Mouse (Mus musculus) limb, embryonic 15.5 days (tissue): ENCODE data around the gene Gbf1. TPM values are rescaled to one million over a fixed set of nuclear protein-coding genes. Genes with fewer than 3 reads are reported as not detected.

Experiments
- ATAC-seq: fragments of 200-750 bp; cut with Nextera tagmentation; 2 replicates; pipeline ENCODE4 v1.8.0; 2017; ENCODE audit warnings: low read depth, moderate TSS enrichment; ENCODE audit not compliant: insufficient number of reproducible peaks, low FRiP score, low TSS enrichment
- H3K27ac ChIP-seq: fragments of 300-500 bp; sonication (generic); 2 replicates; pipeline ENCODE4 v1.5.1; 2015; ENCODE audit warnings: moderate library complexity, mild to moderate bottlenecking, inconsistent platforms
- H3K27me3 ChIP-seq: fragments of 300-500 bp; sonication (generic); 2 replicates; pipeline ENCODE4 v1.6.1; 2015; ENCODE audit warnings: inconsistent platforms
- H3K36me3 ChIP-seq: fragments of 300-500 bp; sonication (generic); 2 replicates; pipeline ENCODE4 v1.6.1; 2015; ENCODE audit warnings: inconsistent platforms
- H3K4me1 ChIP-seq: fragments of 300-500 bp; sonication (generic); 2 replicates; pipeline ENCODE4 v1.6.1; 2015; ENCODE audit warnings: inconsistent platforms
- H3K4me2 ChIP-seq: fragments of 300-500 bp; sonication (generic); 2 replicates; pipeline ENCODE4 v1.6.1; 2015; ENCODE audit warnings: mild to moderate bottlenecking, inconsistent platforms
- H3K4me3 ChIP-seq: fragments of 300-500 bp; sonication (generic); 2 replicates; pipeline ENCODE4 v1.5.1; 2015; ENCODE audit warnings: mild to moderate bottlenecking, inconsistent platforms
- H3K9ac ChIP-seq: fragments of 300-500 bp; sonication (generic); 2 replicates; pipeline ENCODE4 v1.6.1; 2015; ENCODE audit warnings: inconsistent platforms
- H3K9me3 ChIP-seq: fragments of 300-500 bp; sonication (generic); 2 replicates; pipeline ENCODE4 v1.6.1; 2016; ENCODE audit warnings: inconsistent platforms
- WGBS: fragments of 180-500 bp; shearing (Covaris S2); methylation state at CpG from one replicate; pipeline ENCODE4 v1.1.7; 2015; 5-methylcytosine and 5-hydroxymethylcytosine counted together
- polyA plus RNA-seq: library from polyadenylated mRNA; unstranded; fragments of >200 nt; fragmentation: Nextera tagmentation; extraction: Ambion mirVana; gene quantifications from 2 replicates; pipeline ENCODE4 v1.2.1, GENCODE M21; 2015

Gbf1 gene
- polyA plus RNA-seq, 1 experiment from 2014 or later = 76.7 TPM

- H3K27me3 ChIP-seq = peaks cover 24% of the 10 kb centered on the region
- peak overlapping the region; percentile 98 for H3K4me2 ChIP-seq
- peak; percentile 65 for ATAC-seq
- WGBS = under 1% methylated on average over 43 of the region's 43 CpGs
- H3K4me1 ChIP-seq = peaks cover 40% of the 10 kb centered on the region
- no peaks in the 10 kb centered on the region for H3K9me3 ChIP-seq
- peaks cover 23% of the 10 kb centered on the region for H3K36me3 ChIP-seq
- H3K4me3 ChIP-seq = peak overlapping the region; percentile 71
- H3K27ac ChIP-seq = peak overlapping the region; percentile 80
- H3K9ac ChIP-seq = peak overlapping the region; percentile 46
Measured at GRCm38 (mm10) chr19:46305432-46306267, 153.3 kb downstream of the Gbf1 start.

GRCm38 (mm10) chr19:46306268-46306610 is 153.9 kb downstream of the Gbf1 start:
- Histone ChIP-seq H3K9me3 (no peaks in the 10 kb centered on the region), H3K36me3 (peaks cover 29% of the 10 kb centered on the region), H3K9ac (peak overlapping the region; percentile 46), H3K4me3 (peak overlapping the region; percentile 71), H3K27ac (no peak overlapping the region), H3K4me1 (peaks cover 40% of the 10 kb centered on the region), H3K4me2 (peak overlapping the region; percentile 98), H3K27me3 (peaks cover 27% of the 10 kb centered on the region)
- no peak for ATAC-seq
- 53% methylated on average over 5 of the region's 5 CpGs for WGBS

- no peaks in the 10 kb centered on the region for H3K9me3 ChIP-seq
- H3K4me1 ChIP-seq = peaks cover 40% of the 10 kb centered on the region
- no peak overlapping the region for H3K27ac ChIP-seq
- peaks cover 35% of the 10 kb centered on the region for H3K36me3 ChIP-seq
- H3K4me3 ChIP-seq = no peak overlapping the region
- no peak overlapping the region for H3K9ac ChIP-seq
- no peak for ATAC-seq
- H3K4me2 ChIP-seq = no peak overlapping the region
- WGBS = 93% methylated on average over 9 of the region's 9 CpGs
- peaks cover 27% of the 10 kb centered on the region for H3K27me3 ChIP-seq
Measured at GRCm38 (mm10) chr19:46306751-46307289, 154.5 kb downstream of the Gbf1 start.

- Histone ChIP-seq H3K36me3 (peaks cover 44% of the 10 kb centered on the region), H3K27ac (no peak overlapping the region), H3K27me3 (peaks cover 32% of the 10 kb centered on the region), H3K9ac (no peak overlapping the region), H3K4me1 (peaks cover 40% of the 10 kb centered on the region), H3K9me3 (no peaks in the 10 kb centered on the region), H3K4me3 (no peak overlapping the region), H3K4me2 (no peak overlapping the region)
- whole genome bisulfite sequencing = 84% methylated on average over 16 of the region's 16 CpGs
- no peak for ATAC-seq
Measured at GRCm38 (mm10) chr19:46307781-46308180, 155.5 kb downstream of the Gbf1 start.

GRCm38 (mm10) chr19:46308303-46308702 is 156.0 kb downstream of the Gbf1 start:
- Histone ChIP-seq H3K27me3 (peaks cover 37% of the 10 kb centered on the region), H3K9ac (no peak overlapping the region), H3K4me3 (peak overlapping the region; percentile 41)

GRCm38 (mm10) chr19:46308706-46309435 is 156.6 kb downstream of the Gbf1 start:
- Histone ChIP-seq H3K4me2 (peak overlapping the region; percentile 84), H3K27ac (no peak overlapping the region), H3K36me3 (peaks cover 46% of the 10 kb centered on the region), H3K9ac (0 out of 2 replicates have a peak overlapping the region, but pooled peaks have one; percentile 27), H3K9me3 (no peaks in the 10 kb centered on the region), H3K4me1 (peaks cover 35% of the 10 kb centered on the region), H3K4me3 (peak overlapping the region; percentile 41), H3K27me3 (peaks cover 42% of the 10 kb centered on the region)
- ATAC-seq = no peak
- WGBS = under 1% methylated on average over 45 of the region's 47 CpGs

More at GRCm38 (mm10) chr19:46308303-46308702, 156.0 kb downstream of the Gbf1 start:
- WGBS = 68% methylated on average over 16 of the region's 16 CpGs
- peak overlapping the region; percentile 84 for H3K4me2 ChIP-seq
- H3K36me3 ChIP-seq = peaks cover 46% of the 10 kb centered on the region
- no peak overlapping the region for H3K27ac ChIP-seq
- no peaks in the 10 kb centered on the region for H3K9me3 ChIP-seq
- peaks cover 40% of the 10 kb centered on the region for H3K4me1 ChIP-seq
- ATAC-seq = no peak

- Histone ChIP-seq H3K9ac (no peak overlapping the region), H3K4me1 (peaks cover 37% of the 10 kb centered on the region), H3K4me3 (no peak overlapping the region), H3K36me3 (peaks cover 46% of the 10 kb centered on the region), H3K27ac (no peak overlapping the region), H3K9me3 (no peaks in the 10 kb centered on the region), H3K27me3 (peaks cover 51% of the 10 kb centered on the region), H3K4me2 (no peak overlapping the region)
- WGBS = 78% methylated on average over 21 of the region's 21 CpGs
- no peak for ATAC-seq
Measured at GRCm38 (mm10) chr19:46309651-46310305, 157.5 kb downstream of the Gbf1 start.

- H3K27ac ChIP-seq = no peak overlapping the region
- no peak overlapping the region for H3K4me3 ChIP-seq
- H3K27me3 ChIP-seq = peaks cover 58% of the 10 kb centered on the region
- H3K9ac ChIP-seq = no peak overlapping the region
- no peak overlapping the region for H3K4me2 ChIP-seq
- H3K9me3 ChIP-seq = no peaks in the 10 kb centered on the region
- H3K4me1 ChIP-seq = peaks cover 37% of the 10 kb centered on the region
- ATAC-seq = no peak
- 90% methylated on average over 12 of the region's 12 CpGs for WGBS
- H3K36me3 ChIP-seq = peaks cover 46% of the 10 kb centered on the region
Measured at GRCm38 (mm10) chr19:46310312-46310865, 158.1 kb downstream of the Gbf1 start.

GRCm38 (mm10) chr19:46311341-46311740 is 159.0 kb downstream of the Gbf1 start:
- H3K9me3 ChIP-seq = no peaks in the 10 kb centered on the region
- 86% methylated on average over 9 of the region's 9 CpGs for WGBS
- H3K36me3 ChIP-seq = peaks cover 46% of the 10 kb centered on the region
- H3K4me2 ChIP-seq = no peak overlapping the region
- peaks cover 30% of the 10 kb centered on the region for H3K4me1 ChIP-seq
- H3K27ac ChIP-seq = no peak overlapping the region
- H3K9ac ChIP-seq = no peak overlapping the region
- peaks cover 67% of the 10 kb centered on the region for H3K27me3 ChIP-seq
- no peak overlapping the region for H3K4me3 ChIP-seq
- no peak for ATAC-seq

GRCm38 (mm10) chr19:46312566-46312965 is 160.3 kb downstream of the Gbf1 start:
- Histone ChIP-seq H3K4me3 (no peak overlapping the region), H3K9ac (no peak overlapping the region), H3K9me3 (no peaks in the 10 kb centered on the region), H3K4me1 (peaks cover 34% of the 10 kb centered on the region), H3K27me3 (peaks cover 70% of the 10 kb centered on the region), H3K27ac (no peak overlapping the region), H3K4me2 (no peak overlapping the region), H3K36me3 (peaks cover 40% of the 10 kb centered on the region)
- 90% methylated on average over 21 of the region's 21 CpGs for WGBS
- no peak for ATAC-seq

- Histone ChIP-seq H3K9me3 (no peaks in the 10 kb centered on the region), H3K9ac (no peak overlapping the region), H3K36me3 (peaks cover 36% of the 10 kb centered on the region), H3K27me3 (peaks cover 70% of the 10 kb centered on the region), H3K27ac (no peak overlapping the region), H3K4me3 (no peak overlapping the region), H3K4me1 (peaks cover 40% of the 10 kb centered on the region), H3K4me2 (no peak overlapping the region)
- ATAC-seq = no peak
- WGBS = 79% methylated on average over 9 of the region's 9 CpGs
Measured at GRCm38 (mm10) chr19:46313116-46313515, 160.8 kb downstream of the Gbf1 start.
